Mouse (Mus musculus): ENCODE results near the gene Katnb1. TPM values are rescaled to one million over a fixed set of nuclear protein-coding genes. Genes with fewer than 3 reads are reported as not detected.
A peak's percentile ranks its signal among the peaks of the same experiment; 100 is the strongest.

Katnb1 gene
- polyA plus RNA-seq, 1 experiment, result 180 TPM

DNA sequence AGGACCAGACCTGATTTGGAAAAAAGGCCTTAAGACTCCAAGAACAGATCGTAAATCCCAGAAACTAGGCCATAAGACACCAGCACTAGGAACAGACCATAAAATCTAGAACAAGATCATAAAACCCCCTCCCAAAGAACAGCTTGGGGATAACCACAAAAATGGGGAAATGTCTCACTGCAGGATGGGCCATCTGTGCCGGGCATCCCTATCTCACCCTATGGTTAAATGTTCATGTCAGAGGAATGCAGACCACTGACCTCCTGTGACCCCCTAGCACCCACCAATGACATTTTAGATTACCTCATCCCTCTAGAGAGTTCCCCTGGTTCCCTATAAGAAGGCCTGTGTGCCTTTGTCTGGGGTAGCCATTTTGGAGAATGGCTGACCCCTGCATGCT is 31.4 kb upstream of the Katnb1 start:
- H3K36me3 ChIP-seq (ENCODE audit: control insufficient read depth, insufficient read depth, low read length), result no peaks in the 10 kb centered on the region
- TF ChIP-seq CTCF (IDR thresholded peaks at IDR 0.05; ENCODE audit: control insufficient read depth, insufficient read depth, insufficient replicate concordance, low read depth, low read length) (no peak), POLR2A (IDR thresholded peaks at IDR 0.05; ENCODE audit: control insufficient read depth, low read depth, low read length) (no peak)
- no peak overlapping the region for H3K4me3 ChIP-seq (ENCODE audit: control insufficient read depth, low read depth, low read length)
- peaks cover 2% of the 10 kb centered on the region; the same call in 1 of the 2 replicates for H3K4me1 ChIP-seq (ENCODE audit: control insufficient read depth, insufficient read depth, low read length)
- no peaks in the 10 kb centered on the region for H3K27me3 ChIP-seq (ENCODE audit: control insufficient read depth, insufficient read depth, low read length)
- no peak overlapping the region for H3K27ac ChIP-seq (ENCODE audit: control insufficient read depth, insufficient read depth, low read depth, low read length)

DNA sequence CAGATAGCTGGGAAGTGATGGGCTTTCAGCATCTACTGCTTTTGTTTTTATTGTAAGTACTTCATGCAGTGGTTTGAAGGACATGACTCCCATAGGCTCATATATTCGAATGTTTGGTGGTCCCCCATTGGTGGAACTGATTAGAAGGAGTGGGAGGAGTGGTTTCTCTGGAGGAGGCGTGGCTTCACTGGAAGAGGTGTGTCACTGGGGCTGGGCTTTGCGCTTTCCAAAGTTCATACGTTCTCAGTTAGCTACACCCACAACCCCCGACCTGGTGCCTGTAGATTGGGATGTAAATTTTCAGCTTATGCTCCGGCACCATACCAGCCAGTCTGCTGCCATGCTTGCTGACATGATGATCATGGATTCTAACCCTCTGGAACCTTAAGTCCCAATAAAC is 26.5 kb upstream of the Katnb1 start:
- Histone ChIP-seq H3K4me1 (ENCODE audit: control insufficient read depth, insufficient read depth, low read length) (peaks cover 5% of the 10 kb centered on the region), H3K4me3 (ENCODE audit: control insufficient read depth, low read depth, low read length) (no peak overlapping the region), H3K27me3 (ENCODE audit: control insufficient read depth, insufficient read depth, low read length) (no peaks in the 10 kb centered on the region), H3K27ac (ENCODE audit: control insufficient read depth, insufficient read depth, low read depth, low read length) (no peak overlapping the region), H3K36me3 (ENCODE audit: control insufficient read depth, insufficient read depth, low read length) (no peaks in the 10 kb centered on the region; the same call in 1 of the 2 replicates)
- TF ChIP-seq CTCF (IDR thresholded peaks at IDR 0.05; ENCODE audit: control insufficient read depth, insufficient read depth, insufficient replicate concordance, low read depth, low read length) (no peak), POLR2A (IDR thresholded peaks at IDR 0.05; ENCODE audit: control insufficient read depth, low read depth, low read length) (no peak)

DNA sequence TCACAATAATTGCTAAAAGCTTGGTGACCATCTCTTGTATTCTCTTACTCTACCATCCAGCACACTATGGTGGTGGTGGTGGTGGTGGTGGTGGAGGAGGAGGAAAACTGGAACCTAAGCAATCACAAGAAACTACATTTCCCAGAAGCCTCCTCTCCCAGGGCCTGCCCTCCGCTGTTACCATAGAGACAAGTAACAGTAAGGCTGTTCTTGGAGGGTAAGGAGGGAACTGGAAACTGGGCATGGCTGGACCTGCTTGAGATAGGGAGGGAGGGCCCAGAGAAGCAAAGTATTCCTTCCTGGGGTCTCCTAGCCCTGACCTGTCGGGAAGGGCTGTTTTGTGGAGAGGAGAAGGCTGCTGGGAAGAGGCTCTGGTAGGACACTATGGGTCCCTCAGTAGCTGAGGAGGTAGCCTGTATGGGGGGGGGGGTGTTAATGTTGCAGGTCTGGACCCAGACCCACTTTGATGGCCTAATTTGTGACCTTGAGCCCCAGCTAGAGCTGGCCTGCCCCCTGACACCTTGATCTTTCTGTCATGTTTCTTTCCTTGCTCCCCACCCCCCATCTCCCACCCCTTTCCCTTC is 26.0 kb upstream of the Katnb1 start, which contains the start of gene Drc7:
Drc7 (plus strand) TSS at position 177 of the 584 bp plus-strand sequence.
- Histone ChIP-seq H3K36me3 (ENCODE audit: control insufficient read depth, insufficient read depth, low read length) (no peaks in the 10 kb centered on the region; the same call in 1 of the 2 replicates), H3K27ac (ENCODE audit: control insufficient read depth, insufficient read depth, low read depth, low read length) (peak within 1 kb of the TSS; percentile 66), H3K27me3 (ENCODE audit: control insufficient read depth, insufficient read depth, low read length) (no peaks in the 10 kb centered on the region), H3K4me3 (ENCODE audit: control insufficient read depth, low read depth, low read length) (peak within 1 kb of the TSS; percentile 90), H3K4me1 (ENCODE audit: control insufficient read depth, insufficient read depth, low read length) (peaks cover 5% of the 10 kb centered on the region)
- TF ChIP-seq POLR2A (IDR thresholded peaks at IDR 0.05; ENCODE audit: control insufficient read depth, low read depth, low read length) (peak; percentile 37; the same call in 1 of the 2 replicates), CTCF (IDR thresholded peaks at IDR 0.05; ENCODE audit: control insufficient read depth, insufficient read depth, insufficient replicate concordance, low read depth, low read length) (no peak)

DNA sequence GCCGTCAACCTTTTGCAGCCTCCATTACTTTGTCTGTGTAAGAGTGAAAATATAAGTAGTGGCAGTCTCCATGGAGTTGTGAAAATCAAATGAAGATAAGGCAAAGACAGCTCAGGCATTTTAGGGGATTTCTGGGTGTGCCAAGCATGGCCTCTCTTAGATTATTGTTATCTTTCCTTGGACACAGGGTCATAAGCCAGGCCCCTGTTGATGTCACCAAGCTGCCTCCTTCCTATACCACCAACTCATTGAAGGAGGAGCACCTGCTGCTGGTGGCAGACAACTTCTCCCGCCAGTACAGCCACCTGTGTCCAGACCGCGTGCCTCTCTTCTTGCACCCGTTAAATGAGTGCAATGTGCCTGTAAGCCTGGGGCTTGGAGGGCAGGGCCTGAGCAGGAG is 24.6 kb upstream of the Katnb1 start:
- Histone ChIP-seq H3K4me1 (ENCODE audit: control insufficient read depth, insufficient read depth, low read length) (peaks cover 8% of the 10 kb centered on the region), H3K4me3 (ENCODE audit: control insufficient read depth, low read depth, low read length) (peak overlapping the region; percentile 44), H3K27me3 (ENCODE audit: control insufficient read depth, insufficient read depth, low read length) (no peaks in the 10 kb centered on the region), H3K36me3 (ENCODE audit: control insufficient read depth, insufficient read depth, low read length) (no peaks in the 10 kb centered on the region; the same call in 1 of the 2 replicates), H3K27ac (ENCODE audit: control insufficient read depth, insufficient read depth, low read depth, low read length) (no peak overlapping the region)
- no peak for TF ChIP-seq POLR2A (IDR thresholded peaks at IDR 0.05; ENCODE audit: control insufficient read depth, low read depth, low read length)
- TF ChIP-seq CTCF (IDR thresholded peaks at IDR 0.05; ENCODE audit: control insufficient read depth, insufficient read depth, insufficient replicate concordance, low read depth, low read length), result no peak

DNA sequence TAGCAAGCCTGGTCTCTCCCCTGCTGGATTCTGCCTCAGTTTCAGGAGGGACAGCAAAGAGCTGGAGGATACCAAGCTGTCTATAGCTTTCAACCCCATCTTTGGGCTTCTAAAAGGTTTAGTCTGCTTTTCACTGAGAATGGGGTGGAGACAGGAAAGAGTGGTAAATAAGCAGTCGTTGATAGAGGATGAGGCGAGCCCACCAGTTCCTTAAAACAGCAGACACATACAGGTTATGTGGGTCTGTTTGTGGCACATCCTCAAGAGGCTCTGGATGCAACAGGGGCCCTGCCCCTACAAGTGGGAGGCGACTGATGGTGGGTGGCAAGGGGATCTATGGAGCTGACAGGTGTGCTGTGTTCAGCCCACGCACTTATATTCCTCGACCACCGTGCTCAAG is 22.3 kb upstream of the Katnb1 start:
- Histone ChIP-seq H3K4me1 (ENCODE audit: control insufficient read depth, insufficient read depth, low read length) (peaks cover 16% of the 10 kb centered on the region), H3K27ac (ENCODE audit: control insufficient read depth, insufficient read depth, low read depth, low read length) (no peak overlapping the region), H3K4me3 (ENCODE audit: control insufficient read depth, low read depth, low read length) (no peak overlapping the region), H3K27me3 (ENCODE audit: control insufficient read depth, insufficient read depth, low read length) (no peaks in the 10 kb centered on the region), H3K36me3 (ENCODE audit: control insufficient read depth, insufficient read depth, low read length) (peaks cover 1% of the 10 kb centered on the region; the same call in 1 of the 2 replicates)
- TF ChIP-seq POLR2A (IDR thresholded peaks at IDR 0.05; ENCODE audit: control insufficient read depth, low read depth, low read length) (no peak), CTCF (IDR thresholded peaks at IDR 0.05; ENCODE audit: control insufficient read depth, insufficient read depth, insufficient replicate concordance, low read depth, low read length) (no peak)

DNA sequence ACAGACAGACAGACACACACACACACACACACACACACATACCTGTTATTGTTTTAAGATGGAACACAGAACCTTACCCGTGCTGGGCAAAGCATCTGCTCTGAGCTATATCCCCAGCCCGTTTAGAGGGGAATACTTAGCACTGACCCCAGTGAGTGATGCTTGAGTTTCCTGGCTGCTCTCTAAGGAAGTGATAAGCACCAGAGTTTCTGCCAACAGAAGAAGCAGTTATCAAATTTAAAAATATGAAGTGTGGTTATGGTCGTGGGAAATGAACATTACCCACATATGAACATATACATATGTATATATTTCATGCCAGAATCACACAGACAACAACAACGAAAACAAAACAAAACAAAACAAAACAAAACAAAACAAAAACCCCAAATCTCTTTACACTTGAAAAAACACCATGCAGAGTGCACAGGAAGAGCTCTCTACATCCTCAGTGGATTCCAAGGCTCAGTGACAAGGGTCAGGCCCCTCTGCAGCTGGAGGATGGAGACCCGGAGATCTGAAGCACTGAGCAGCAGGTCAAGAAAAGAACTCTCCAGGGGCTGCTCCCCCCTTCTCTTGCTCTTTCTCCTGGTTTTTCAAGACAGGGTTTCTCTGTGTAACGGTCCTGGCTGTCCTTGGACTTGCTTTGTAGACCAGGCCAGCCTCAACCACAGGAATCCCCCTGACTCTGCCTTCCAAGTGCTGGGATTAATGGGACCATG is 21.0 kb upstream of the Katnb1 start:
- Histone ChIP-seq H3K4me3 (ENCODE audit: control insufficient read depth, low read depth, low read length) (no peak overlapping the region), H3K27me3 (ENCODE audit: control insufficient read depth, insufficient read depth, low read length) (no peaks in the 10 kb centered on the region), H3K4me1 (ENCODE audit: control insufficient read depth, insufficient read depth, low read length) (peaks cover 13% of the 10 kb centered on the region), H3K27ac (ENCODE audit: control insufficient read depth, insufficient read depth, low read depth, low read length) (no peak overlapping the region), H3K36me3 (ENCODE audit: control insufficient read depth, insufficient read depth, low read length) (peaks cover 1% of the 10 kb centered on the region; the same call in 1 of the 2 replicates)
- no peak for TF ChIP-seq CTCF (IDR thresholded peaks at IDR 0.05; ENCODE audit: control insufficient read depth, insufficient read depth, insufficient replicate concordance, low read depth, low read length)
- TF ChIP-seq POLR2A (IDR thresholded peaks at IDR 0.05; ENCODE audit: control insufficient read depth, low read depth, low read length), result no peak

DNA sequence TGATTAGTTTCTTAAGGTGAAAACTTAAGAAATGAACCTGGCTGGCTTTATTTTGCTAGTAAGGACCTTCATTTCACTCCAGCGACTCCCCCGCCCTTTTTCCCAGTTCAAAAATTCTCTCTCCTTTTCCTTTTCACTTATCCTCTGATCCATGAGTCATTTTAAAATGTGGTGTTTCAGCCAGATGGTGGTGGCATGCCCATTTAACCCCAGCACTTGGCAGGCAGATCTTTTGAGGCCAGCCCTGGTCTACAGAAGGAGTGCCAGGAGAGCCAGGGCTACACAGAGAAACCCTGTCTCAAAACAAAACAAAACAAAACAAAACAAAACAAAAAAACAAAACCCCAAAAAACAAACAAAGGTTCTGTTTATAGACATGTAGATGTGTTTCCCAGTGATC is 16.5 kb upstream of the Katnb1 start:
- peaks cover 11% of the 10 kb centered on the region for H3K4me1 ChIP-seq (ENCODE audit: control insufficient read depth, insufficient read depth, low read length)
- H3K27me3 ChIP-seq (ENCODE audit: control insufficient read depth, insufficient read depth, low read length), result no peaks in the 10 kb centered on the region
- H3K4me3 ChIP-seq (ENCODE audit: control insufficient read depth, low read depth, low read length), result no peak overlapping the region
- H3K36me3 ChIP-seq (ENCODE audit: control insufficient read depth, insufficient read depth, low read length), result 0 out of 2 replicates have a peak, but pooled peaks cover 1% of the 10 kb centered on the region
- H3K27ac ChIP-seq (ENCODE audit: control insufficient read depth, insufficient read depth, low read depth, low read length), result no peak overlapping the region
- TF ChIP-seq POLR2A (IDR thresholded peaks at IDR 0.05; ENCODE audit: control insufficient read depth, low read depth, low read length), result no peak
- no peak for TF ChIP-seq CTCF (IDR thresholded peaks at IDR 0.05; ENCODE audit: control insufficient read depth, insufficient read depth, insufficient replicate concordance, low read depth, low read length)

All from testis, adult 2 months (tissue).